Mouse (Mus musculus) MN1 (cell line): ENCODE data around the gene H3f3b.

Experiments
- DNase-seq: peaks from one replicate; pipeline ENCODE4 v3.0.0-alpha.2; 2016; ENCODE audit warnings: low spot score

H3f3b gene

DNA sequence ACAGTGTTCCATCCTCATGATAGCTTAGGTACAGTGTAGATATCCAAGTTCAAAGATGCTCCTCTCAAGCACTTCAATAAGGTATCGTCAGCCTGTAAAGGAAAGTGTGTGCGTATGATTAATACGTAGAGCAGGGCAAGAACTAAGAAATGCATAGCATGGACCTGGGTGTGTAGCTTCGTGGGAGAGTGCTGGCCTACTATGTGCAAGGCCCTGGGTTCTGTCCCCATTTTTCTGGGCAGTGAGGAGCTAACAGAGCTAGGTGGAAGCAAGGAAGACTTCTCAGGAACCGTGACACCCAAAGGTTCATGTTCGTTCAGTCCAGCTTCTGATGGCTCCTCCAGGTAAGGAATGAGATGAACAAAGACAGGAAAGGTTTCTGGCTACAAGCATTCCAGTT is 17.4 kb upstream of the H3f3b start:
- DNase-seq, result no peak

DNA sequence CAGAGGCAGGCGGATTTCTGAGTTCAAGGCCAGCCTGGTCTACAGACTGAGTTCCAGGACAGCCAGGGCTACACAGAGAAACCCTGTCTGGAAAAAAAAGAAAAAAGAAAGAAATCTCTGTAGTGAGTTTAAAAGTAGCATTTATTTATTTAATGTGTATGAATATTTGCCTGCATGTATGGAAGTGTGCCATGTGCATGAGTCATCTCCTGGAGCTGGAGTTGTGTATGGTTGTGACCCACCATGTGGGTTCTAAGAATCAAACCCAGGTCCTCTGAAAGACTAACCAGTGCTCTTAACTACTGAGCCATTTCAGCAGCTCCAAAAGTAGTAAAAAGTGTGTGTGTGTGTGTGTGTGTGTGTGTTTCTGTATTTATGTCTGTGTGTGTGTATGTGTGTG is 15.5 kb upstream of the H3f3b start:
- DNase-seq, result no peak

DNA sequence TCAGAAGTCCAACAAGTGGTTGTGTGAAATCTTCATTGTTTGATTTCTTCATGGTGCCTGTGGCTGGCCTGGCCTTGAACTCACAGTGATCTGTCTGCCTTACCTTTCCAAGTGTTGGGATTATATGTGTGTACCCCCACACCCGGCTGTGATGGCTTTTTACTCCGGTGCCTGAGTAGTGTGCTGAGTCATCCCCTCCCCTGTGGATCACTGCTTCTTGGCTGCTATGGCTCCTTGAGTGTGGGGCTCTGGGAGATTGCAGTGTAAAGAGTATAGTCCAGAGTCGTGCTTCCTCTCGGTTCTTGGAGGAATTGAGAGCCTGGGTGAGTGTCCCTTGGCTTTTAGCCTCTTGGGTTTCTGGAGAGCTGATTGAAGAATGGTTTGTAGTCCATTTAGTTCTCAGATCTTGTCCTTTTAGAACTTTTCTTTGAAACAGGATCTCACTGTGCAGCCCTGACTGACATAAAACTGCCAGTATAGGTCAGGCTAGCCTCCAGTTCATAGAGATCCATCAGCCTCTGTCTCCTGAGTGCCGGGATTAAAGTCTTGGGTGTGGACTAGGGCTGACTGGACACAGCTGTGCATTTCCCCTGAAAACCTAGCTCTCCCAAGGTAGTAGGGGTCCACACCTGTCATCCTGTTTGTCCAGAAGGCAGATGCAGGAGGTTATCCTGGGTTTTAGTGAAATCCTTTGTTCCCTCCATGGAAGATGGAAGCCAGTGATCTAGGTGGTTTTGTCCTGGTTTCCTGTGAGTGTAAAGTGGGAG is 14.8 kb upstream of the H3f3b start:
- no peak for DNase-seq

DNA sequence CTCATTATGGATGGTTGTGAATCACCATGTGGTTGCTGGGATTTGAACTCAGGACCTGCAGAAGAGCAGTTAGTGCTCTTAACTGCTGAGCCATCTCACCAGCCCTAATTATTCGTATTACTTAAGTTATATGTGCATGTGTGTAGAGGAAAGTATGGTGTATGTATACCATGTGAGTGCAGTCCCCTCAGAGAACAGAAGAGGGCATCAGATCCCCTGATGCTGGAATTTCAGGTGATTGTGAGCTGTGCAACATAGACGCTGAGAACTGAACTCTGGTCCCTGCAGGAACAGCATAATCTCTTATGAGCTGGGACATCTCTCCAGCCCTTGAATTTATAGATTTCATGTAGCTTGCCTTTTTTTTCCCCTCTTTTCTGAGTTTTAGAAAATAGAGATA is 14.1 kb upstream of the H3f3b start:
- DNase-seq, result no peak

DNA sequence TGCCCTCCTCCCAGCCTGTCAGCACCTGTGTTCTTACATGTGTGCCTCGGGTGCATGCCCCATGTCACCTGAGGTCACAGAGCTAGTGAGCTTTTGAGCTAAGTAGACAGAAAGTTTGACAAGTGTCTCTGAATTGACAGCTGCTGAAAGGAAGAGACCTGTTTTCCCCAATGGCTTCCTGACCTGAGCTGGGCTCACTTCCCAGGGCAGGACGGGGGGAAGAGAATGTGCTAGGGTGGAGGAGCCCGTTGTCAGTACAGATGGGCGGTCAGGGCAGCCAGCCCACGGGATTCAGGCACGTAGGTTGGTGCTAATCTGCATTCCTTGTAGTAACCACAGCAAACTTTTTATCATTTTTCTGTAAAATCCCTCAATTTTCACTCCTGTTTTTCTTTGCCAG is 12.8 kb upstream of the H3f3b start:
- no peak for DNase-seq

DNA sequence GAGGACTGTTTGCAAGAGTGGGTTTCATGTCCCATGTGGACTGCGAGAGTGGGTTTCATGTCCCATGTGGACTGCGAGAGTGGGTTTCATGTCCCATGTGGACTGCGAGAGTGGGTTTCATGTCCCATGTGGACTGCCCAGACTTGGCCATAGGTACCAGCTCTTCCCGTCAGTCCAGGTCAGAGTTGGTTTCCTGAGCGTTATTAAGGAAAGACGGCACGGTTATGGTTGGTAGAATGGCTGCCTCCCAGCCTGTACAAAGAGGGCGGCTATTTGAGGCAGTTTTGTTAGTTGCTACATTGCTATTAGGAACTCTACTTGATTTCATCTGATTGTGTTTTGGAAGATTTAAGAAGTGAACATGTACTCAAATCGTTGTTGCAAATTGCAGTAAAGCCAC is 10.1 kb upstream of the H3f3b start:
- DNase-seq, result no peak

DNA sequence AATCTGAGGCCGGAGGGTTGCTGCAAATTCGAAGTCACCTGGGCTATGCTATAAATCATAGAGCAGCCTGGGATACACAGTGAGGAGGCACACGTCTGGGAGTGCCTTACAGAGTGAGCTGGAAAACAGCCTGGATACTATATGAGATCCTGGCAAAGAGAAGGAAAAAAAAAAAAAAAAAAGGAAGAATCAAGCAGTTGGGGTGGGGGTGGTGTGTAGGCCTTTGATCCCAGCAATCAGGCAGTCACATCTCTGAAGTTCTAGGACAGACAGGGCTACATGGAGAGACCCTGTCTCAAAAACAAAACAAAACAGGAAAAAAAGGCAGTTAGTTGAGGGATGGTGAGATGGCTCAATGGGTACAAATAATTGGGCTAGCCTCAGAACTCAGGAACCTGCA is 8.9 kb upstream of the H3f3b start:
- DNase-seq, result no peak

DNA sequence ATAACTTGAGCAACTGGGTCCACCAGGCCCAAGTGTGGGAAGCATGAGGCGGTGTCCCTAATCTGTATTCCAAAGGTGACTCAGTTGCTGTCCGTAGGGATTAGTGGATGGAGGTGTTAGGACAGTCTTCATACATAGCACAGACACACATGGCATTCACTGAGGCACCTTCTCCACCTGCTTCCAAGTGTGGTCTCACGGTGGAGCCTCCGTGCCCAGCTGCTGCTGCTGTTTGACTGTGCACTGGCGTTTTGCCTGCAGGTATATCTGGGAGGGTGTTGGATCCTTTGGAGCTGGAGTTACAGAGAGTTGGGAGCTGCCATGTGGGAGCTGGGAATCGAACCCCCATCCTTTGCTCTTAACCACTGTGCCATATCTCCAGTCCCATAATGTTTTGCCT is 6.8 kb upstream of the H3f3b start:
- DNase-seq, result no peak

DNA sequence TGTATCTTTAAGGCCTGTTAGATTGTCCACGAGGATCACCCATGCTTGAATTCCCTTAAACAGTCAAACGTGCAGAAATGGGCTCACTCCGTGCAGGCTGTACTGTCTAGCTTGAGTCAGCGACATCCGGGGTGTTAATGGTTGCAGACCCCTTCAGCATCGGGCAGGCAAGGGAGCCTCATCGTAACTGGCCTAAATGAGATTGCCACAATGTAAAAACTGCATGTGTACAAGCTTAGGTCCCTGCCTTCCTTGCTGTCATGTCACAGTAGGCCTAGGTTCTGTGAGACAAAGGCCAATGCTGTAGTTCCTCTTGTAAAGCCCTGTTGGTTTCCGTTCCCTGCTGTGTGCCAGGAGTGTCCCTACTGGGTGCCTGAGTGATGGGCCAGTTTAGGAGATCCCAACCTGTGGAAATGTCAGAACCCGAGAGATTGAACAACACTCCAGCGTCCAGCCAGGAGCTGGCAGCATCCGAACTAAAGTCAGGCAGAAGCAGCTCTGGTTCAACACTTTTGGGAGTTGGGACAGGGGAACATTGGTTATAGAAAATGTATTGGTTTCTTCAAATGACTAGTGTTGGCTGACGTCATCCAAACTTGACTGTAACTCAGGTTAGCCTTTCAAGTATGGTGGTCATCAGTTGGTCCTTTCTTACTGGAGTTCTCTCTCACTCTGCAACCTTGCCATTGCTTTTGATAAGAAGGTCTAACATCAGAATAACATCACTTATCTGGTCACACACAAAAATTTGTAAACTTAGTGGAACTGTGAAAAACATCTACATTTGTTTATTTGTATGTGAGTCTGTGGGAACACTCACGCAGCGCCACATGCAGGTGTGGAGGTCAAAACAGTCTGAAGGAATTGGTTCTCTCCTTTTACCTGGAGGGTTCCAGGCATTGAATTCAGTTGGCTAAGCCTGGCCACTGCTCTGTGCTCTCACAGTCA is 3.4 kb upstream of the H3f3b start:
- no peak for DNase-seq

DNA sequence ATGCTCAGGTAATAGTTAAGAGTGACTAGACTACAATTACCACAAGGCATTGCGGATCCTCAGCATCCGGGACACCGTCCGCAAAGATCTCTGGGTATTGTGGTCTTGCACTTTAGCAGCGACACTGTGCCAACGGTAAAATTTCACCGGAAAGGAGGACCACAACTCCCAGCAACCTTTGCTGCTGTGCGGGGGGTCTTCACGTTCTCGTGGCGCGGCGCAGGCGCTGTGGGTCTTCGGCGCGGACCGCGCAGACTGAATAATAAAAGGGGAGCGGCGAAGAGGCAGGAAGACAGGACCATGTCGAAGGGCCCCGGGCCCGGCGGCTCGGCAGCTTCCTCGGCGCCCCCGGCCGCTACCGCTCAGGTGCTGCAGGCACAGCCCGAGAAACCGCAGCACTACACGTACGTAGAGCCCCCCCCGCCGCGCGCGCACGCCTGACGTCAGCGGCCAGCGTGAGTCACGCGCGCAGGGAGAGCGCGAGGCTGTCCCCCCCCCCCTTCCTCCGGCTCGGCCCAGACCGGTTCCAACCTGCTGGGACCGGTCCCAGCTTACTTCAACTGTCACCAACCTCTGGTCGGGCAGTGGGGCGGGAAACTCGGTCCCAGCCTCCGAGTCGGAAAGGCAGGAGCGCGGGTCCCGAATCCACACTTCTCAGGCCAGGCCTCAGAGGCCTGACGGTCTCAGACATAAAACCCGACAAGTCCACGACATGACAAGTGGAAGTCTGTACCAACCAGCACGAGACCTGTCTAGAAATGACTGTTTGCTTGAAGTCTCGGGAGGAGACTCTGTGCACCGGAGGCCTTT is 2.5 kb upstream of the H3f3b start, which contains the start of gene Unk:
TSS of gene Unk (plus strand) at position 235 of the 810 bp plus-strand sequence.
- peak; percentile 98 for DNase-seq

DNA sequence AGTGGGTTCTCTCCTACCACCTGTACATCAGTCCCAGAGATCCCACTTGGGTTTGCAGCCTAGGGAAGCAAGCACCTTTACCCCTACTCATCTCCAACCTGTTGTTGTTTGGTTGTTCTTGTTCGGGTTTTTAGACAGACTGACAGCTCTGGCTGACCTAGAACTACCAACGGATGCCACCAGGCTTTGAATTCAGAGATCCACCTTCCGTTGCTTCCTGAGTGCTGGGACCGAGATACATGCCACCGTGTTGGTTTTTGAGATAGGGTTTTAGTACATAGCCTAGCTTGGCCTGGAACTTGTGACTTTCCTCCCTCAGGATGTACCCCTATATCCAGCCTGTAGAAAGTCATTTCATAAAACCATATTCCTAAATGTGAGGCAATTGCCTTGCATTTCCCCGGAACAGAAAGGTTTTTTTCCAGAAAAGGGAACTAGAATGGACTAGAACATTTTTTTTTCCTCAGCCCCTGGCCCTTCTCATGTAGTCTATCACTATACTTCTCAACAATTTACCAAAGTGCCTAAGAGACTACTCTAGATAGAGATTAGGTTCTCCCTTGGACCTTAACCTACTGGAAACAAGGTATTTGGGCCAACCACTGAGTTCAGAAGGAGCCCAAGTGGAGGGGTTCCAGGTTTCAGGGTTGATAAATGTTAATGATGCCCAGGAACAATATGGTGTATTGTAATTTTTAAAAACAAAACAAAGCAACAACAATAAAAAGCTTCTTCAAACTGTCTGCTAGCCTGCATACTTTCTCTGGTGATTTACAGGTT is 1.5 kb upstream of the H3f3b start:
- DNase-seq, result no peak

DNA sequence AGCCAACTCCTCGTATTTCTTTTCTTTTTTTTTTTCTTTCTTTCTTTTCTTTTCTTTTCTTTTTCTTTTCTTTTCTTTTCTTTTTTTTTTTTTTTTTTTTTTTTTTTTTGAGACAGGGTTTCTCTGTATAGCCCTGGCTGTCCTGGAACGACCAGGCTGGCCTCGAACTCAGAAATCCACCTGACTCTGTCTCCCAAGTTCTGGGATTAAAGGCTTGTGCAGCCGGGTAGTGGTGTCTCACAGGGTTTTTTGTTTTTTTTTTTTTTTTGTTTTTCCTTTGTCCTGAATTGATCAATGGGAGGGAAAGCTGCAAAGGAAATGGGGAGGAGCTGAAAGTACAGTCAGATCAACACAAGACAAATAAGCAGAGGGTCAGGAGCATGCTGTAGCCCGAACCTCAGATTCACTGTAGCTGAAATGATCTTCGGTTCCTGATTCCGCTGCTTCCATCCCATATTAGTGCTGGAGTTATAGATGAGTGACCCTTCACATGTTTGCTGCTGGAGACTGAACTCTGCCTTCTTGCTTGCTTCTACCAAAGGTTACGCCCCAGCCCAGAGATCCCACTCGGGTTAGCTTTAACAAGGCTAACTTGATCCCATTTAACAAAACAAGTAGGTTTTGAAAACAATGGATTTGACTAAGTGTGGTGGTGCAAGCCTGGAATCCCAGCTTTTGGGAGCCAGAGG is 559 bp upstream of the H3f3b start:
- DNase-seq, result no peak

DNA sequence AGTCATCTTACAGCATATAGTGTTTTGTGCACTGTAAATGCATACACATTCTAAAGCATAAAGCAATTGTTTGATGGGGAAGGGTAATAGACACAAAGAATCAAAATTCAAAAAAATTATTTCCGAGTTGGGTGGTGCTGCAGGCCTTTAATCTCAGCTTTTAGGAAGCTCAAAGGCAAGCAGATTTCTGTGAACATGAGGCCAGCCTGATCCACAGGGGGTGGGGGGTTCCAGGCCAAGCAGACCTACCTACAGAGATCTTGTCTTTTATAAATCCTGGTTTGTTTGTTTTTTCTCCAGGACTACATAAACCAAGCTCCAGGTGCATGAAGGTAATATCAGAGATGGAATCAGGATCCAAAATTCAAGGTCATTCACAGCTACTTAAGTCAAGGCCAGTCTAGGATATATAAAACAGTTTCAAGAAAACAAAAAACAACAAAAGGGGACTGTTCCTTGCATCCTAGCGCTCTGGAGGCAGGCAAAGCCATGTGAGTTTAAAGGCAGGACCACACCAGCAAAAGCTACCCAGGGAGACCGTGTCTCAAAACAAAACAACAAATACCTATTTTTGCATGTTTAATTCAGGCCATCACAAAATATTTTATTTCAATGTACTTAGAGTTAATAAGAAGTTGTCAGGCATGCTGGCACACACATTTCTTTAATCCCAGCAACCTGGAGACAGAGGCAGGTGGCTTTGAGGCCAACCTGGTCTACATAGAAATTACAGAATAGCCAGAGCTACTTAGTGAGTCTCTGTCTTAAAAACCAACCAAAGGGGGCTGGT is 2.5 kb downstream of the H3f3b start:
- no peak for DNase-seq

DNA sequence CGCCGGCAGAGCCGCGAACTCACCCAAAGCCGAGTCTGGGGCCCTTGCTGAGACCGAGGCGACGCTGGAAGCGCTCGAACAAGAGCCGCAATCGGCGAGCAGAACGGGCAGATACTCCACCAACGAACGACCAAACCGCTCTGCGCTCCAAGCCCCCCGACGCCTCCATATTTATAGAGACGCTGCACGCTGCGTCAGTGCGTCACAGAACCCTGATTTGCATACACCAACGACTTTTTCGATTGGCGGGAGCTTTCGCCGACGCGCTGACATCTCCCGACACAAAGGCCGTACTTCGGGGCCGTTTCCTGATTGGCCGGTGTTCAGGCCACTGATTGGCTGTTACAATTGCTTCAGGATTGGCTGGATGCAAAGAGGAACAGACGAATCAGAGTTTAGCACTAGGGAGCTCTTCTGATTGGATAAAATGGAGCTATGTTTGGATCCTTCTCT is 3.4 kb downstream of the H3f3b start:
- peak; percentile 99 for DNase-seq

DNA sequence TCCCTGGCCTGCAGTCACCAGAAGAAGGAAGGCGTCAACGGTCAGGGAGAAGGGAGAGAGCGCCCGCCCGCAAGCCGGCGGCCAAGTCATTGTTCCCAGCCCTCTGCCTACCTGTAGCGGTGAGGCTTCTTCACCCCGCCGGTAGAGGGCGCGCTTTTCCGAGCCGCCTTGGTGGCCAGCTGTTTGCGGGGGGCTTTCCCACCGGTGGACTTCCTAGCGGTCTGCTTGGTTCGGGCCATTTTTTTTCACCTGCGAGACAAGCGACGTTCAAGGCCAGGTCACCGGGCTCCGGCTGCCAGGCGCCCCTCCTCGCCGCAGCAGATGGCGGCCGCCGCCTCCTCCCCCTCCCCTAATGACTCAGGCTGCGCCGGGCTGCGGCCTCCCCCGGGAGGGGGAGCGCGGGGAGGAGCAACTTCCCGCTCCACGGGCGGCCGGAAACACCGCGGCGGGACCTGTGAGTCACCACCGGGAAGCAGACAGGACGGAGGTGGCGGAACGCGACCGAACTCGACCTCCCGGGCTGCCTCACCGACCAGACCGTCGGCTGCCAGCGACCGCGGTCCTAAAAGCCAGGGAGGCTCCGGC is 3.9 kb downstream of the H3f3b start:
- DNase-seq, result peak; percentile 90

DNA sequence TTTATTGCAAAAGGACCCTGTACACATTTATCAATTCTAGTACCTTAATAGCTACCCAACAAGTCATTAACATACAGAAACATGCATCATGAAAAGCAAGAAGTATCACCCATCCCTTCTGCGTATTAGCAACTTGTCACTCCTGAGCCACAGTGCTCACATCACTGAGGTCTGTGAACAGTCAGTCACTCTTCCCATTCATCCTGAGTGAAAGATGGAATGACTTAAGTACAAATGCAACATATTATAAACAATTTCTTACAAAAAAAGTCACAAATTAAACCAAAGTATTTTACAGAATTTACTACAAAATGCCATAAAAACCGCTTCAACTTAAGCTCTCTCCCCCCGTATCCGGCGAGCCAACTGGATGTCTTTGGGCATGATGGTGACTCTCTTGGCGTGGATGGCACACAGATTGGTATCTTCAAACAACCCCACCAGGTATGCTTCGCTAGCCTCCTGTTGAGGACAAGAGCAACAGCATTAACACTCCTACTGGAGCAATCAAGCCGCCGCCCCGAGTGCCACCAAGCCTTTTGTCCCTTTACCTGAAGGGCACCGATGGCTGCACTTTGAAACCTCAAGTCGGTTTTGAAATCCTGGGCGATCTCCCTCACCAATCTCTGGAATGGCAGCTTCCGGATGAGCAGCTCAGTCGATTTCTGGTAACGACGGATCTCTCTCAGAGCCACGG is 4.5 kb downstream of the H3f3b start:
- peak; percentile 39 for DNase-seq

DNA sequence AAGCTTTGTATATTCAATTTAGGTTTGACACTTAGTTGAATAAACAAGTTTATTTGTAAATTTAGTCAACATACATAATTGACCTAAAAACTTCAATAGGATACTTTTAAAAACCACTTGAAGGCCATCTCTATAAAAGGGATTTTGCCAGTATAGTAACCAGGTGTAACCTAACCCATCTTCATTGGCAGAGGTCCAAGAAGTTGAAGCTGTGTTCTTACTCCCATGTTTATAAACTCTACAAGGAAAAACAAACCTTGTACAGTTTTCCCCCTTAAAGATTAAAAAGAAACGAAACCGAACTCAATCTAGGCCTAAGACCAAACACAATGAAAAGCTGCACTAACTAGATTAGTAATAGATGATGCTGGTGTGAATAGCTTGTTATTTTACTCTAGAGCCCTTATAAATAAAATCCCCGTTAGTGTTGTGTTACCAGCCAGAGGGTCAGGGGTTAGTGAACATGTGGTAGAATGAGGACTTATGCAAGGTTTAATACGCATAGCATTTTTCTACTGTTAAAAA is 5.4 kb downstream of the H3f3b start:
- DNase-seq, result peak; percentile 63

DNA sequence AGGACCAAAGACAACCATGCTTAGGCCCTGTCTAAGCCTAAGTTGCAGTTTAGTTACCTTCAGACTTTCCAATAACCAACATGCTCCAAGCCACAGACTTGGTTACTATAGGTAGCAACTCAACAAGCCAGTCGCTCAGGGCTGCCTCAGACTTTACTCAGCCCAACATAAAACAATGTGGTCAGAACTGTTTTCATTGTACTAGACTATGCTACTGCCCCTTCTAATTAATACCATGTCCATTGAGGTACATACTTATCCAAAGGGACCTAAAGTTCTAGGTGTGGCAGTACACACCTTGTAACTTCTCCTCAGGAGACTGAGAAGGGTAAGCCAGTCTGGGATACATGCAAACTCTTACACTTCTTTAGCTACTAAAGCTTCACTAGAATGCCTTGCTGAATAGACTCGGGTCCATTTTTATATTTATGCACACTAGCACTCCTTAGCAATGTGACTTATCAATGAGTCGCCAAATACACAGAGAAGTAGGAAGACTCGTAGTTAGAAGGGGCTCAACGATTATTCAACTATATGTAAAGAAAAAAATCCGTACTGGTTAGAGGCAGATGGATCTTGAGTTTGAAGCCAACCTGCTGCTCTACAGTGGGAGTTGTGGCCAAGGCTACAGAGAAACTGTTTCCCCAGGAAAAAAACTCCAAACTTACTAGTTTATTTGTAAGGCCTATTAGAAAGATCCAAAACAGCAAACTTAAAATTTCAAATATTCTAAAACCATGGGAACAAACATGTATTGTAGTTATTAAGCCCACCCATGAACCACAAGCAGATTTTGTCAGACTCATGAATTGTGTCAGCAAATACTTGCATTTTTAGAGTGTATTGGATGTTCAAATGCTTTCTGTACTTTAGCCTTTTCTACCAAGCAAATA is 6.2 kb downstream of the H3f3b start:
- DNase-seq, result peak; percentile 49
